Mouse (Mus musculus) heart, postnatal 0 days (tissue): ENCODE measurements around the gene 5730522E02Rik.

ENCODE experiments used
- CTCF ChIP-seq: IDR thresholded peaks from 2 replicates; pipeline ENCODE4 v1.5.1; 2016; ENCODE audit warnings: antibody characterized with exemption, control low read depth, low read depth
- EP300 ChIP-seq: IDR thresholded peaks from 2 replicates; pipeline ENCODE4 v1.6.1; 2016; ENCODE audit warnings: antibody characterized with exemption, low read depth

- no peak for TF ChIP-seq CTCF
- TF ChIP-seq EP300: no peak
Measured at GRCm38 (mm10) chr11:25978736-25979276, 231.8 kb downstream of the 5730522E02Rik start.
